Mouse (Mus musculus) cerebellum, adult 2 months (tissue): ENCODE measurements at regions not wholly inside any gene's neighbourhood (a gene's known extent, or its start where the extent isn't known, plus 50 kb on each side); places are given as distances from the start of the nearest gene placed in this dataset.

ENCODE experiments used
- CTCF ChIP-seq: fragments of 200-500 bp; IDR thresholded peaks from 2 replicates; pipeline ENCODE4 v1.5.1; 2011; ENCODE audit warnings: low read depth, mild to moderate bottlenecking, control low read depth, low read length, moderate library complexity, borderline replicate concordance; ENCODE audit not compliant: insufficient read depth
- POLR2A ChIP-seq: fragments of 200-500 bp; IDR thresholded peaks from 2 replicates; pipeline ENCODE4 v1.6.1; 2011; ENCODE audit warnings: low read length, control low read depth, borderline replicate concordance; ENCODE audit not compliant: insufficient read depth

GRCm38 (mm10) chr17:88370676-88371075, 69.8 kb upstream of the Foxn2 start:
- TF ChIP-seq POLR2A (no peak), CTCF (no peak)
